Mouse (Mus musculus) lung, postnatal 10 days (tissue): ENCODE data around the gene 2610507B11Rik.
"Not testable (repeated sequence)": the region's sequence is repeated elsewhere in the genome, so short reads cannot be mapped to it uniquely, and the experiment has no call there.

Experiments used
- DNase-seq: peaks from one replicate; pipeline ENCODE4 v3.0.0; 2021

Gene 2610507B11Rik

DNA sequence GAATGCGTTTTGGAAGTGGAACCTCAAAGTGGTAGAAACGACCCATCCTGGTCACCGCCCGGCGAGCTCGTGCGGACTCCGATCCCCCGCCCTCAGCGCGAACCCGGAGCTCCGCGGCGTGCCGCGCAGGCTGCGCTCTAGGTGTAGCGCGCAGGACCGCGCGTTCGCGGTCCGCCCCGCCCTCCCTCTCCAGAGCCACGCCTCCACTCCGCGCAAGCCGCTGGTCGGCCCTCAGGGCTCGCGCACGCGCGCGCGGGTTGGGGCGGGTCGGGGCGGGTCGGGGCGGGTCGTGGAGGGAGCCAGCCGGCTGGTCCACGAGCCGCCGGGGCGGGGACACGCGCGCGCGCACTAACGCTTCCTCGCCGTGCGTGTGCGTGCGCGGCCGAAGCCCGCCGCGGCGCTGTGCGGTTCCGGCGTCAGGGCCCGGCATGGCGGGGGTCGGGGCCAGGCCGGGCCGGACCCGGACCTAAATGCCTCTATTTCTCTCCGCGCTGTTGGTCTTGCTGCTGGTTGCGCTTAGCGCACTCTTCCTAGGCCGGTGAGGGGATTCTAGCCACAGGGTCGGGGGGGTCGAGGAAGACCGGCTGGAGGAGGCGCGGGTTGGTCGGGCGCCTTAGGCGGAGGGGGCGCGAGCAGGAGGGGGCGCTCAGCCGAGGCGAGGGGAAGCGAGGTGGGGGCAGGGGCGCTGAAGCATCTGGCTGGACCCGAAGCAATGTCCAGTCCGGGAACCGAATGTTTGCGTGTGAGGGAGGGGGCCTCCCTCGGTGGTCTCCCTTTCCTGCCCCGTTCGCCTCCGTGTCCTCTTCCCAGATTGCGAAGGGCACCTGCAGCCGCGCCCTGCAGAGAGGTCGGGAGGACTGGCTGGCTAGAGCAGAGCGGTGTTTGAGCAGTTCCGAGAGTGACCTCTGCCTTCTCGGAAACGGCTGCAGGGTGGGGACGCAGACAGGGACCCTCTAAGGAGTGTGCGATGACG, at the start of gene 2610507B11Rik:
2610507B11Rik (plus strand) TSS at position 373 of the 973 bp plus-strand sequence.
- DNase-seq: peak; percentile 94

DNA sequence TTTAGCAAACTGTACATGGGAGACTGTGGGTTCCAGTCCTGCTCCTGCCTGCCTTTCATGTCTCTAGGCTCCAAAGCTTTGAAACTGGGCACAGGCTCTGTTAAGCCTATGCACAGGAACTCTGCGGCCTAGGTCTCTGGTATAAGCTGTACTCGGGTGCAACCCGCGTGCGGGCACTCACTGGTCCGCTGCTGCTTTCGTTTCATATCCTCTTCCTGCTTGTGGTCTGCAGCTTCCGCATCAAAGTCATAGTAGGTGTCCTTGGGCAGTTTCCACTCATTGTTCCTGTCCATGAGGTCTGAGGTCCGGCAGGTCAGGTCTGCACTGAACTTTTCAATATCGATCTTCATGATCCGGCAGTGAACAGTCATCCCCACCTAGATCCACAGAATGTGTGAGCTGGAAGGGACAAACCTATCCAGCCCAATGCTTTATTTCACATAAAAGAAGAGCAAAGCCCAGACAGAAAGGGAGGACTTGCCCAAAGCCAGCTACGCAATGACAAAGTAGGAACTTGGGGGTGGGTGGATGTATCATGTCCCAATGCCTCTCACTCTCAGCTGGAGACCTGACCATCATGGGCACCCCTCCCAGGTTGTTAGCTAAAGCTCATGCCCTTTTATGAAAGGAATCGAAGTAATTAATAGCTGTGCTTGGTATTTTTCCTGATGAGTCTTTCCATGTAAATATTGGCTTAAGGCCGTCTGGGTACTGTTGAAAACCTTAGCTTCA, 48.3 kb upstream of the 2610507B11Rik start:
- DNase-seq: no peak

DNA sequence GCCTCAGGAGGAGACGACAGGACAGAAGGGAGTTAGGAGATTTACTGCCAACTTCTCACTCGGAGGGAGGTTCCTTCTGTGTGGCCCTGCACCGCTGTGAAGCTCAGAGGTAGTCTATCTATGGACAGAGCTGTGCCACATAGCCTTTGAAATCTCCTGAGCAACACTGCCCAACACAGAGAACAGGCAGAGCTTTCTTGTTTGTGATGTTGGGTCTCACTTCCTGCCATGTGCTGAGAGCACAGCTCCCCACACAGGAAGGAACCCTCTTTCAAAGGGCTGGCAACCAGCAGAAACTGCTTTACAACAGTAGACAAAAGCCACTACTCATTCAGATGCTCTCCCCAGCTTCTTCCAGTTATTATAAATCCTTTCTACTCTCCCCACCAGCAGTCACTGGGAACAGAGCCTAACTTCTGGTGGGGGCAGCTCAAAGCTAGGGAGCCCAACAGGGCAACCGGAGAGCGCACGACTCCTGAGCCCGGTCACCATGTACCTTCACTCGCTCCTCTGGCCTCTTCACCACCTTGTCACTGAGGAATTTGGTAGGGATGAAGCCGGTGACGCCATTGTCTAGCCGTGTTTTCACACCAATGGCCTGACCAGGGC, 45.7 kb upstream of the 2610507B11Rik start:
- DNase-seq: no peak

DNA sequence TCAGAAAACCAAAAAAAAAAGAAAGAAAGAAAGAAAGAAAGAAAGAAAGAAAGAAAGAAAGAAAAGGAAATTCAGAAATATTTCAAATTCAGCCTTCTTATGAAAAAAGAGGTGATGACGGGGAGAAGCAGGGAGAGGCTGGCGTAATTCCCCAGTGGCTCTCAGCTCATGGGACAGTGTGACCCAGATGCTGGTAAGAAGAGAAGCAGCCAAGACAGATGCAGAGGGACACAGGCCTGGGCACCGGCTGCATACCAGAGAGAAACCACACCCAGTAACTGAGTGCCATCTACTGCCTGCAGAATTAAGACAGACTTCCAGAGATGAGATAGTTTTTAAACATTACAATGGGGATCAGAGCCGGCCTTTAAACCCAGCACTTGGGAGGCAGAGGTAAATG, 38.0 kb upstream of the 2610507B11Rik start:
- DNase-seq: no peak

DNA sequence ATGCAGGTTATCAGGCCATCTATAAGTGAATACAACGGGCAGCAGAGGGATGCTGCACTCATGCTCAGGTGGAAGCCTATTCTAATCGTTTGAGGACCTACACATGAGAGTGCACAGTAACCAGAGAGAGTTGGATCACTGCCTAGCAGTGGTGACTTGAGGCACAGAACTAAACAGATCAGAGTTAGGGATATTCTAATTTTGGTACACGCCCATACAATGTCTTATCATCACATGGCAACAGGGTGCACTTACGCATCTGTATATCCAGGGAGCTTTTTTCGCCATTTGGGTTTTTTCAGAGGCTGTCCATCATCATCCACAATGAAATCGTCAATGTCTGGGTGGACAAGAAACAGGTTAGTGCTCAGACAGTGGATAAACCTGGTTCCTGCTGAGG, 30.0 kb upstream of the 2610507B11Rik start:
- no peak for DNase-seq

DNA sequence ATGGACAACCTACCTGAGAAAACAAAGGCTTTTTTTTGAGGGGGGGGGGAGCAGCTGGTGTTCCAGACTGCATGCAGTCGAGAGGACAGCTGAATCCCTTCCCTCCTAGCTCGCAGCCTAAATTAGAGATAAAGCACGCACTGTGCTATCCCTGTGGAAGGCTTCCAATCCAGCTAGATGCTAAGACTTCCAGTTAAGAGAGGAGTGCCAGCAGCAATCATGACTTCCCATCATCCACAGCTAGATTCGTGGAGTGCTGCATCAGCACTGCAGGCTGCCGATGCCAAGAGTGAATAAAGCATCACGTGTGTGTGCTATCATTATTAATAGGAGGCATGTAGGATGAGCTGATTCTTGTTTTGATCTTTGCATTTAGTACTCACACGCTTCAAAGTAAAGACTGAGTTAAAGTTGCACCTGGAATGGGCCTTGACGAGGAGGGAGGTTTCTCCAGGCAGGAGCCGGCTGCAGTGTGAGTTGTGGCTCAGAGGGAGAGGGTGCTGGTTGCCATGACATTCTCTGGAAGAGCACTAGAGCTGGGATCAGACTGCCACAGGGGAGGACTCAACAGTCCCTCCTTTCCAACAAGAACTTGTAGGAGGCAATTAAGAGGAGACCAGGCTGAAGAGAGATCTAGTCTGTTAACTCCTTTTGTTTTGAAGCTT, 21.2 kb upstream of the 2610507B11Rik start:
- DNase-seq: no peak

DNA sequence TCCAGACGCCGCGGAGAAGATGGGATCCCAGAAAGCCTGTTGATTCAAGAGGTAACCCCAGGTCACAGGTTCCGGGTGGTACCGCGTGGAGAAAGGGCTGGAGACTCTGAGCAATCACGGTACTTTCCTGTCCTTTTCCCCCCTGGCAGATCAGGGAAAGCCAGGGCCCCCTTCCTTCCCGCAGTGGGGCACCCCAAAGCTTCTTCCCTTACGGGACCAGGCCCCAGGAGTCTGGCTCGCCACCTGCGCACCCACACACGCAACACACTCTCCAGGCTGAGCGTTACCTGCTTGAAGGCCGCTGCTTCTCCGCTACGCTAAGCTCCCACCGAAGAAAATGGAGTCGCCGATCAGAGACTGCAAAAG, 16.3 kb upstream of the 2610507B11Rik start:
- no peak for DNase-seq

DNA sequence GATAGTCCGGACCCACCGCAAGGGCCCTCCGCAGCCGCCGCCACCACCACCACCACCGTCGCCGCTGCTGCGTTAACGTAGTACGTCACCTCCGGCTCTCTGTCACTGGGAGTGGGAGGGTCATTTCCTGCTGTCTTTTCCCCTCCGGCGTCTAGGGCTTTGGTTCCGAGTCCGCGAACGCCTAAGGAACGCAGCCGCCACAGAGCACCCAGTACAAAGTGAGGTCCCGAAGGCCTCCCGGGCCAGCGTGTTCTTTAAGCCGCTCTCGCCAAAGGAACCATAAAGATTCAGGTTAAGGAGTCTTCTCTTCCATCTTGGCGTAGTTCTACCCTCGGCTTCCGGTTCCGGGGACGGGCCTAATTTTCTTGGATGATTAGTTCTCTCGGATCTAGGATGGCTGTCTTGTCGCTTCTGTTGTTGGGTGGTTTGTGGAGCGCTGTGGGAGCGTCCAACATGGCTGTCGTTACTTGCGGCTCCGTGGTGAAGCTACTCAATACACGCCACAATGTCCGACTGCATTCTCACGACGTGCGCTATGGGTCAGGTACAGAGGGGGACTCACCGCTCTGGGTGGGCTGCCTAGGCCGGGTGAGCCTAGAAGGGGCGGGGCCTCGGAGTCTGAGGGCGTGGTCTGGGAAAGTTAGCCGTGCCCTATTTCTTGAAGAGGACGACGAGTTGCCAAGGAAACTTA, 15.8 kb upstream of the 2610507B11Rik start, which contains the start of the genes Sdf2 and Supt6:
Sdf2 (plus strand) TSS at position 120 of the 691 bp plus-strand sequence.
Supt6 (minus strand) TSS at position 361 of the 691 bp plus-strand sequence.
- DNase-seq: peak; percentile 96

DNA sequence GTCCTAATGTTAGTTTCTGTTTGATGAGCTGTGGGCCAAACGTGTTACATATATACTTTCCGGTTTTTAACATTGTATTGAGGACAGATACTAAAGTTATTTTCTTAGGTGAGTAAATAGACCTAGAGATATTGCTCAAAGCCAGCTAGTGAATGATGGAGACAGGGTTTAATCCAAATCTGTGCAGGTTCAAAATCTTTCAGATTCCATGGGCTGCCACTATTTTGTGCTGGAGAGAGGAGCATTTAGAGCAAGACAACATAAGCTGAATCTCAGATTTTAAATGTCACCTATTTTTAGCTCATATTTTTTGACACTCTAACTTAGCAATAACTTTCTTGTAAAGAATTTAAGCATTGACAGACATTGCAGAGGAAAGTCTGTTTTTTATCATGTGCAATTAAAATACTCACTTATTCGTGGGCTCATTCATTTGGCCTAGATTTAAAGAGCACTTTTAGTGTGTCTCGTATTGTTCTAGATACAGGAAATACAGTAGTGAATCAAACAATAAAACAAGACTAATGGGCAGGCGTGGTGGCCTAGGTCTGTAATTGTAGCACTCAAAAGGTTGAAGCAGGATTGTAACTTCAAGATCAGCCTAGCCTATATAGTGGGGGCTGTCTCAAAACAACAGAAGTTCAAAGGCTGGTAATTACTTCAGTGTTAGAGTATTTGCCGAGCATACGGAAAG, 15.1 kb upstream of the 2610507B11Rik start:
- no peak for DNase-seq

DNA sequence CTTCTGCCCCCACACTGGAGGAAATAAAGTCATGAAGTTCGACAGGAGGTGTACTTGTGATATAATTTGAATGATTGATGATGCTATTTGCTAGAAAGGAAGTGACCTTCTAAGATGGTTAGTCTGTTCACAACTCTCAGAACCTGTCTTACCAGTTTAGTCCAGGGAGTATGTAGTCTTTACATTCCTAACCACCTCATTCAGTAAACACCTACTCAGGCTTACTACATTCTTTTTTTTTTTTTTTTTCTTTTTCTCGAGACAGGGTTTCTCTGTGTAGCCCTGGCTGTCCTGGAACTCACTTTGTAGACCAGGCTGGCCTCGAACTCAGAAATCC, 14.6 kb upstream of the 2610507B11Rik start:
- DNase-seq: no peak

DNA sequence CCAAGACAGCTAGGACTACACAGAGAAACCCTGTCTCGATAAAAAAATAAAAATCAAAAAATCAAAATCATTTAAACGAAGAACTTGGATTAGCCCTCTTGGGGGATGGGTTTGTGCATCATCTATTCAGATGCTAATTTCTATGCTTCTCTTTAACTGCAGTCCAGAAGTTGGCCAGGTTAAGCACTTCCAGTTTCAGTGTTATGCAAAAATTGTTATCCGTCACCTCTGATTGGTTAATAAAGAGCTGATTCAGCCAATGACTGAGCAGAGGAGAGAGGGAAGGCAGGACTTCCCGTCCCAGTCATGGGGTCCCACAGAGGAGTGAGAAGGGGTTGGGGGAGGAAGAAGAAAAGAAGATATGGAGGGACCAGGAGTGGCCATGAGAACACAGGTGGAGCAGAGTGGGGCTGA, 13.8 kb upstream of the 2610507B11Rik start:
- no peak for DNase-seq

DNA sequence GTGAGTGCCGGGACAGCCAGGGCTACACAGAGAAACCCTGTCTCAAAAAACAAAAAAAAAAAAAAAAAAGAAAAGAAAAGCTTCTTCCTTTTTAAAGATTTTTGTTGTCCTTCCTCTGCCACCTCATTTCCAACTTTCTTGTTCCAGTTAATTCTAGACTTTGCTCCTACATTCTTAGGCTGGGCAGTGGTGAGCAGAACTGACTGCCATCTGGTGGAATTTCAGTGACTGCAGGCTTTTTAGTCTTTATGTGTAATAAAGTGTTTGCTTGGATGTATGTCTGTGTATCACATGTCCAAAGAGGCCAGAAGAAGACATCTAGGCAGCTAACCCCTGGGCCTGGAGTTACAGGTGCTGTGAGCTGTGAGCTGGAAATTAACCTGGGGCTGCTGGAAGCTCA, 4.9 kb upstream of the 2610507B11Rik start:
- no peak for DNase-seq

DNA sequence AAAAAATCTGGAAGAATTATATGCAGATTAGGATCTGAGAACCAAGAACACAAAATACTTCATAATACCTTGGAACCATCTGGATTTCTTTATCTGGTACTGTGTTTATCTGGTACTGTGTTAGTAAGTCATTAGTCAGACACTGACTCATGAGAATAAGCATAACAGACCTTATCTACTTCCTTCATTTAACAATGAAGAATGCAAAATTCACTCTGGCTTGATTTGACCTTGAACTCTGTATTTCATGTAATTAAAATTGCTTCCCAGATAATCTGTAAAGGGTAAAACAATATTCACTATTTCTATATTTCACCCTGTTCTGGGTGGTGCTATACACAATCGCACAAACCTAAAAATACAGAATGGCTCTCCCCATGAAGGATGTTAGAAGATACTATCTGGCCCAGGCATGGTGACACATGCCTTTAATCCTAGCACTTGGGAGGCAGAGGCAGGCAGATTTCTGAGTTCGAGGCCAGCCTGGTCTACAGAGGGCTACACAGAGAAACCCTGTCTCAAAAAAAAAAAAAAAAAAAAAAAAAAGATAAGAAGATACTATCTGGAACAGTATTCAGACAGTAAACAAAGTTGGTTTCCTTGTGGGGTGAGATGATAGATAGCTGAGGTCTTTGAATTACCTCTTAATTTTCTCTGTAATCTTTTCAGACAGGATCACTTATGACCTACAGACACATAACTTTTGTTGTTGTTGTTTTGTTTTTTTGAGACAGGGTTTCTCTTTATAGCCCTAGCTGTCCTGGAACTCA, 878 bp upstream of the 2610507B11Rik start:
- DNase-seq: no peak

DNA sequence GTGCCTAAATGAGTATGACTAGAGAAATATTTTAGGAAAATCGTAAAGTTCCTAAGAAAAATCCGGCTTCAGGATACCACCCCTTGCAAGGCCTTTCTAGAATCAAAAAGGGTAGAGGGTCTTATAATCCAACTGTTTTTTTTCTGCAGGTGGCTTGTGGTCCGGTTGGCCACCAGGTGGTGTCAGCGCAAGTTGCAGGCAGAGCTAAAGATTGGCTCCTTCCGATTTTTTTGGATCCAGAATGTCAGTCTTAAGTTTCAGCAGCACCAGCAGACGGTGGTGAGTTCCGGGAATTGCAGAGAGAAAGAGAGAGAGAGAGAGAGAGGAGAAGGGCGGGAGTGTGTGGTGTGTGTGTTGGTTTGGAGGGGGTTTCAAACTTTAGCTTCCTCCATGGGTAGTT, 998 bp downstream of the 2610507B11Rik start:
- peak; percentile 76 for DNase-seq

DNA sequence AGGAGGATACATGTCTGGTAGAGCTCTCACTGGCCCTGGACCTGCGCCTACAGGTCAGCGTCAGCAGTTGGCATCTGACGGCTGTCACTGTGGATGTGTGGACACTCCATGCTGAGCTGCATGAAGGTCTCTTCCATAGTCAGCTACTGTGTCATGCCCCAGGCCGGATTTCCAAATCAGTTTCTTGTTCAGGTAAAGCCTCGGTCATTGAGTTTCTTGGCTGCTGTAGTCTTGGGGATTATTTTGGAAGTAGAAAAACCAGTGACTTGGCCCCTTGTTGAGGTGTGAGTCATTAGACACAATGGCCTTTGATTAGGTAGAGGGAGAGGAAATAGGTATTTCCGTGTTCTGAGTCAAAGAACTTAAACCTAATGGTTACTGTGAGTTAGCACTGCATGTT, 4.0 kb downstream of the 2610507B11Rik start:
- no peak for DNase-seq

DNA sequence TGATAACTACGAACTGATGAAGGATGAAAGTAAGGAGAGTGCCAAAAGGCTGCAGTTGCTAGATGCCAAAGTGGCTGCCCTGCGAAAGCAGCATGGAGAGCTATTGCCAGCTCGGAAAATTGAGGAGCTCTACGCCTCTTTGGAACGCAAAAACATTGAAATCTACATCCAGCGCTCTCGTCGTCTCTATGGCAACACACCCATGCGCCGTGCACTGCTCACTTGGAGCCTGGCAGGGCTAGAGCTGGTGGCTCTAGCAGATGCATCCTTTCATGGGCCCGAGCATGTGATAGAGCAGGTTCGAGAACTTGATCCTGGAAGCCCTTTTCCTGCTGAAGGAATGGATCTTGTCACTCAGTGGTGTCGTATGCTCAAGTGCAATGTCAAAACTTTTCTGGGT, 10.4 kb downstream of the 2610507B11Rik start:
- DNase-seq: no peak

DNA sequence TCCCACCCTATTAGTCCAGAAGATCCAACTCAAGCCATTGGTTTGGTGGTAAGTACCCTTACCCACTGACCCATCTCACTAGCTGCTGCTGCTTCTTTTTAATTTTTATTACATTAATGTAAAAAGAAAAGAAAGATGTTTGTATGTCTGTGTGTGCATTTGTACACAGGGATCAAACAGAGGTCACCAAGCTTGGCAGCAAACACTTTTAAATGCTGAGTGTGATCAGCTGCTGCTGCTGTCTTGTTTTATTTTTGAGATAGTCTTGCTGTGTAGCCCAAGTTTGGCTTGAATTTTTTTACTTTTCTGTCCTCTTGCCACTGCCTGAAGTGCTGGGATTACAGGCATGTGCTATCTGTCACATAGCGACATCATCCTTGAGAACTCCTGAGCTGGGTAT, 14.0 kb downstream of the 2610507B11Rik start:
- no peak for DNase-seq

DNA sequence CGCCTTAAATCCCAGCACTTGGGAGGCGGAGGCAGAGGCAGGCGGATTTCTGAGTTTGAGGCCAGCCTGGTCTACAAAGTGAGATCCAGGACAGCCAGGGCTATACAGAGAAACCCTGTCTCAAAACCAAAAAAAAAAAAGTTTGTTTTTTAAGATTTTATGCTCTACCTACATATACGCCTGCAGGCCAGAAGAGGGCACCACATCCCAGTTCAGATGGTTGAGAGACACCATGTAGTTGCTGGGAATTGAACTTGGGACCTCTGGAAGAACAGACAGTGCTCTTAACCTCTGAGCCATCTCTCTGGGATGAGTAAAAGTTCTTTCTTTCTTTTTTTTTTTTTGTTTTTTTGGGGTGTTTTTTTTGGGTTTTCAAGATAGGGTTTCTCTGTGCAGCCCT, 14.6 kb downstream of the 2610507B11Rik start:
- DNase-seq: not testable (repeated sequence)

DNA sequence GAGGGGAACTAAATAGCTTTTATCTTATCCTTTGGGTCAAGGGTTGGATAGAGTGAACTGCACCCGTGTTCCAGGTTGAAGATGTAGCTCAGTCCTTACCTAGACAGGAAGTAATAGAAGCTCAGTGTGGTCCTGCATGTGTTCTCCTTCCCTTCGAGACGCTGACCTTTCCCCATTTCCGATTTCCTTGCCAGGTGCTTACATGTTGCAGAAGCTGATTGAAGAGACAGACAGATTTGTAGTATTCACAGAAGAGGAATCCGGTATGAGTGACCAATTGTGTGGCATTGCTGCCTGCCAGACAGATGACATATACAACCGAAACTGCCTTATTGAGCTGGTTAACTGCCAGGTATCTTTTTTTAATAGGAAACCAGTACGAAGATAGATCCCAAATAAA, 17.3 kb downstream of the 2610507B11Rik start:
- no peak for DNase-seq

DNA sequence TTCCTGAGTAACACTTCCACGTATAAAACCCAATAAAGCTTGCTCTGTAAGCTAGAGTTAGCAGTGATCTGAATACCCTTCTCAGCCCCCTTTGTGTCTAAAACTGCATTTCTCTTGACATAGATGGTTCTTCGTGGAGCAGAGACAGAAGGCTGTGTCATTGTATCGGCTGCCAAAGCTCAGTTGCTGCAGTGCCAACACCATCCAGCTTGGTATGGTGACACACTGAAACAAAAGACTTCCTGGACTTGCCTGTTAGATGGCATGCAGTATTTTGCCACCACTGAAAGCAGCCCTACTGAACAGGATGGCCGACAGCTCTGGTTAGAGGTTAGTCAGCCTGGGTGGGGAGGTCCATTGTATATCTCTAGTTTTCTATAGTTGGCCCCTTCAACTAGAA, 18.0 kb downstream of the 2610507B11Rik start:
- DNase-seq: no peak
